Mouse (Mus musculus) left cerebral cortex, adult 9 months (tissue): Measurements from ENCODE around the gene Otud1.

ENCODE experiments used
- DNase-seq, 2 experiments: peaks; one replicate each; pipeline ENCODE4 v3.0.0; 2022; ENCODE audit warnings: low spot score in 2 of 2

The Otud1 gene

DNA sequence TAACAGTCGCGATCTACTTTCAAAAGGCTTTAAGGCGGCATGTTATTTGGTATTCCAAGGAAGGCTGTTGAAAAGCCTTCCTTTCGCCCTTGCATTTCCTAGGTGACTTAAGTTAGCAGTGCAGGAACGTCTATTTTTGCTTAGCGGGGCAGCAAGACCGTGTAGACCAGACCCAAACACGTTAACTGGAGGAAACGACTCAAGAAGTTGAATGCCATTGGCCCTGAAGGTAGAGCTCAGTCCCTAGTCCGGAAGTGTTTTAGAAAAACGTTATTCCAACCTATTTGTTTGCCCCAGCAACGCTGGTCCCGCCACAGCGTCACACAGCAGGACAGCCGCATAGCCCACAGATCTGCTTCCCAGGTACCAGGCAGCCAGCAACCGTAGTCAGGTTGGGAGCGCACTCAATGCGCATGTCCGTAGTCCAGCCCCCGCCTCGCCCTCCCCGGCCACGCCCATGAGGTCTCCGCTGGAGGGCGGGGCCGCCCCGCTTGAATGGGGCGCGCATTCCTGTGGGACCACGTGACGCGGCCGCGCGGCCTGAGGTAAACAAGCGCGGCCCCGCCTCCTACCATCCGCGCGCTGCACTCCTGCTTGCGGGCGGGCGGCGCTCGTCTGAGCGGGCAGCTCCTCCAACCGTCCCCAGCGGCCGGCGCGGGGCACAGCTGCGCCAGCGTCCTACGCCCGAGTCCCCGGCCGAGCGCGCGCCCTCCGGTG lies at the start of gene Otud1:
TSS of gene Otud1 (plus strand) at position 595 of the 717 bp plus-strand sequence.
- peak; percentile 87 to 97 for DNase-seq

DNA sequence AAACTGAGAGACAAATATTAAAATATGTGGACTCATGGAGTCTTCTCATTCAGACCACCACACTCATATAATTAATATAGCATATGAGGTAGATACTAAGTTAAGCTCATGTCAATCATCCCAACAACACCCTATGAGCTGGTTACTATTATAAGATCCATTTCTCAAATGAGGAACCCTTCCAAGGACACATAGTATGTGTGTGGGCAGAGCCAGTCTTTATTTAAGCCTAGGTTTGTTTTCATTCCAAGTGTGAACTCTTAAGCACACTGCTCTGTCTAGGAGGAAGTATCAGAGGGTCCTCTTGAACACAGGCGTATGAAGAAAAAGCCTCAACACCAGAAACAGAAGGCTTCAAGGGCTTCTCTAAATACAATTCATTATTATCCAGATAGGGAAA lies 49.7 kb upstream of the Otud1 start:
- DNase-seq: no peak

DNA sequence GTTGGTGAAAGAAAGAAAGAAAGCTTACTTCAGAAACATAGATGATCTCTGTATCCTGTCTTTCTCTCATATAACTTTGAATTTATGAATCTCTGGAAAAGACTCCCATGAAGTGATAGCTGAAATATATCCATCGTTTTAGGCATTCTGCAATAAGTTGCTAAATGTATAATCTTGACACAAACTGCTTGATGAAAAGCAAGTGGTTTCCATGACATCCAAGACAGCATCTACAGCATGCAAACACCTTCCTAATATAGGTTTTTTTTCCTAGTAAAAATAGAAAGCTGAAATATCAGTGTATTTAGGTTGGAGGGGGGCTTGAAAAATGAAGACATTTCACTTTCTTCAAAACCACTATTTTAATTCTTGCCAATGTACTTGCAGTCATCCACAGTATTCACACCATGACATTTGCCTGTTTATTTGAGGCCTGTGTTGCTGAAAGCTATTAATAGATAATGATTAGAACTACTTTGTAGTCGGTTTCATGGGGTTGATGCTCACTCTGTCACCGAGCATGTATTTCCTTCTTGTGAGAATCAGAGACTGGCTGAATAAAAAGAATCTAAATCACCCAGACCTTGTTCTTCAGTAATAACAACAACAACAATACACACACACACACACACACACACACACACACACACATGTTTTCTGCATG lies 49.0 kb upstream of the Otud1 start:
- DNase-seq: no peak

DNA sequence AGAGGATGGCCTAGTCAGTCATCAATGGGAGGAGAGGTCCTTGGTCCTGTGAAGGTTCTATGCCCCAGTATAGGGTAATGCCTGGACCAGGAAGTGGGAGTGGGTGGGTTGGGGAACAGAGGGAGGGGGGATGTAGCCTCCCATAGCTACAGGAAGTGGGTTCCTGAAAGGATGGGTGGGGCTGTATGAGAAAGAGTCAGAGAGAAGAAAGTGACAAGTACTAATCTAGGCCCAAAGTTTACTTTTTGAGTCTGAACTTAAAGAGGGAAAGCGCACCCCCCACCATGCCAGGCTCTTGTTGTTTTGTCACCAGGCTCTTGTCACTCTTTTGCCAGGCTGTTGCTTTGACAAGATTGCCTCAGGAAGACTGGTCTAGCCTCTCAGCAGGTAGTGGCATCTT lies 35.5 kb upstream of the Otud1 start:
- no peak for DNase-seq

DNA sequence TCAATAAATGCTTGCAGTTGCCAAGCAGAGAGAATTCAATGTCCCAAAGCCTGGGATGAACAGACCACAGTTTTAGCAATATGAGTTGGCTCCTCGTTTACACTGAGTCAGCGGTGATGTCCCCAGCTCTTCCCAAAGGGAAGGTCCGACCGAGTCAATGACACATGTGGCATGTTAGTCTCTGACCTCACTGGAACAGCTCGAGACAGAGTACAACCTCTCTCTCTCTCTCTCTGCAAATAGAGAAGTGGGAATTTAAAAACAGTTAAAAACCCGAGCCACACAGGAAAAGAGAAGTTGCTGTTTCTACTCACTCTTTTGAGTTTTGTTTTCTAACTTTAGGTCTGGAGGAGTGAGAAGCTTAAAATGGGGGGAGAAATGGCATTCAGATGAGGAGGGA lies 30.5 kb upstream of the Otud1 start:
- DNase-seq: peak in 1 of 2 experiments; percentile 10

DNA sequence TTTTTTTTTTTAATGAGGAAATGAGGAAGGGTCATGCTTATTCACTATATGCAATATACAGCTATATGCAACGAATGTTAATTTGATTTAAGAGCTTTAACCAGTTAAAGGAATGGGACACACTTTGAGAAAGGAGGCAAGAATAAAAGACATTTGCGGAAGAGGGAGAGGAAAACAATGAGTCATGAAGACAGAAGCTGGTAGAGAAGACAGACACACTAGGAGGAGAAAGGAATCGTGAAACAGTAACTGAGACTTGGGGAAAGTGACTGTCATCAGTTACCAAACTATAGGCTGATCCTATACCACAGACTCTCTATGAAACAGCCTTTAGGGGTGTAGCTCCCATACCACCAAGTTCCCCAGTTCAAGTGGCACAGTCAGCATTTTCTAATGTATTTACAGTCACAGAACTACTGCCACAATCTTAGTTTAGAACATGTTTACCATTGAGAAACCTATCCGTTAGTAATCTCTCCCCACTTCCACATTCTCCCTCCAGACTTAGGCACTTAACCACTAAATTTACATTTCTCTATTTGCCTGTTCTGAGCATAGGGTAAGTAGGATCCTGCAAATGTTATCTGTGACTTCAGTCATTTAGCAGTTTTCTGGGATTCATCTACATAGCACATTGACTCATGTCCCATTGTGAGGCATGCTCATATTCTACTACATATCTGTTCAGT lies 29.5 kb upstream of the Otud1 start:
- DNase-seq: no peak

DNA sequence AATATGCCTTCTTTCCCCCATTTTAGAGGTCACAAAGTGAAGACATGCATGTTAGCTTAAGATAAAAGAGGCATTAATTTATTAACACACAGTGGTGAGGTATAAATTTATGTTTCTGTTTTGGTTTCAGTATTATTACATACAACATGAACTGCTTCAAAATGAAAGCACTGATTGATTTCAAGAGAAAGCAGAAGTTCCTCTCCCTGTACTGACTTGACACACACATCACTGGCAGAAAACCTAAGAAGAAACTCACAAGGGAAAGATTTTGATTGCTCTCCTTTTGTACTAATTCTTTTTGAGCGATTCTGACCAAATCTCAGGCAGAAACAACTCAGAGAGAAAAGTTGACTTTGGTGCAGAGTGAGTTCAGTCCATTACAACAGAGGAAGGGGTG lies 27.0 kb upstream of the Otud1 start:
- no peak for DNase-seq

DNA sequence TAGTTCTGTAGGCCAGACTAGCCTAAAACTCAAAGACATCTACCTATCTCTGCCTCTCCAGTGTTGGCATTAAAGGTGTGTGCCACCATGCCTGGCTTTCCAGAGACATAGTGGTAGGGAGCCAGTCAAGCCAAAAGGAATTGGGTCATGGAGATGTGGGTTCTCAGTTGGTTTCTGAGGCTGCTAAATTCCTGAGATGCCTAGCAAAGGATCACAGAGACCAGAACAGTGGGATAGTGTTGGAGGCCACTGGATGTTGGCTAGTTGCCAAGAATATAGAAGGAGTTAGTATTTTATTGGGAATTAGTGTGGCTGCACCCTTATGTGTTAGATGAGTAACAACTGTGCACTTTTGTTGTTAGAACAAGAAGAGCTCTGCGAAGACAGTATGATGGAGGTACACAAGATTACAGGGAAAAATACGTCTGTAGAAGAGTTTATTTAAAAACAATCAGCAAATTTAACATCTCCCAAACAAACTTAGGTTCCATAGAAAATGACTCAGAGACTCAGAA lies 24.1 kb upstream of the Otud1 start:
- DNase-seq: no peak

DNA sequence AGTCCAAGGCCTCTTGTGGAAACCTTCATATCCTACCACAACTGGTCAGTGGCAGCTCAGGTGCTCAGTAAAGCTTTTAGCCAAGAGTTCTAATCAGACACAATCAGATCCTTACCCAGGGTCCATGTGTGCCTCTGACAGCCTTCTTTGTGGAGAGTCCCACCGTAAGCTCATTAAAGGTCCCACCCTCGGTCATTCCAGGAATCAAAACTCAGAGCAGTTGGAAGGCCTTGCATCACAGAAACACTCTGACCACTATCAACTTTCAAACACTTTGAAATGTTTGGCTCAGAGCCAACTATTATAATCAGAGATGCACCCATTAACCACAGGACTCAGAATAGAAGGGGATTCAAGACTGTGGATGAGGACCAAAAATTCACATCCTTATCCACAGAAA lies 12.4 kb upstream of the Otud1 start:
- no peak for DNase-seq

DNA sequence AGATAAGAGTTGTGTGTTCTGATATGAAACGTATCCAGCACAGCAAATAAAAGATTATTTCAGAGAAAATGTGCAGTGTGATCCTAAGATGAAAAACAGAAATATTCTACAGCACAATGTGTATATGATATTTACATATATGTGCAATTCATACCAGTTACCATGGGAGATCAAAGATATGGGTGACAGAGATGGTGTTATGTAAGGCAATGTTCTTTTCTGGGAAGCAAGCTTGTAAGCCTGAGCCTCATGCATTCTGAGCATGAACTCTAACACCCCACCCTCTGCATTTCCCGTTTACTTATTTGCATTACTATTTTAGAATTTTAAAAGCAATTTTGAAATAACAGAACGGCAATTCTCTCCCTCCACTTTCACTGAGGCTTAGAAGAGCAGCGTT lies 11.4 kb upstream of the Otud1 start:
- DNase-seq: no peak

DNA sequence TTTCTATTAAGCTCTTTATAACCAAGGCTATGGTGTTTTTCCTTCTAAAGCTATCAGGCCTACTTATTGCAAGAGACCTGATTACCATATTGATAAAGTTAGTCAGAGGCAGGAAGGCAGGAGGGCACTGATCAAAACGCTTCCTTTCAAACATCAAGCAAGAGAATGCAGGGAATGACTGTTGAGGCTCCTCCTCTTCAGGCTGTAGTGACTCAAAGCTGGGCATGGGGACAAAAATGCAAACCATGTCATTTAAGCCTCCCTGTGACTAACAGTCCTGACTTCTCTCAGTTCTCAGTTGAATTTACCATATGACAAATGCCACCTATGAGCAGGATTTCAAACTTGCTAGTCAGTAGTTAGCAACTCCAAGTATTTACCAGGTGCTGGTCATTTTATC lies 10.6 kb upstream of the Otud1 start:
- DNase-seq: peak in 1 of 2 experiments; percentile 49

DNA sequence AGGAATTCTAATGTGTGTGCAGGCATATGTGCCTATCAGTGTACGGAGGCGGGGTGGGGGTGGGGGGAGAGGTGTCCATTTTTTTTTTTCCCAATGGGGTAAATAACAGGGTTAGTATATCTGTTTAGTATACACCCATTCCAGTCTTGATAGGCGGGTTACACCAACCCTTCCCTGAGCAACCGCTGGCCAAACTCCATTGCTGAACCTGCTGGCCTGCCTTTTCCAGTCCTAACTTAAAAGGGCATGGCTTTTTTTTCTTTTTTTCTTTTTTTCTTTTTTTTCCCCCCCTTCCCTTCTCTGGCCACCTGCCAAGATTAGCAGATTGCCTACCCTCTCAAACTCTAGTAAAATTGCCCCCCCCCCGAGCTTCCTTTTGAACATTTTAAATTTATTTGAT lies 1.1 kb upstream of the Otud1 start:
- no peak for DNase-seq

DNA sequence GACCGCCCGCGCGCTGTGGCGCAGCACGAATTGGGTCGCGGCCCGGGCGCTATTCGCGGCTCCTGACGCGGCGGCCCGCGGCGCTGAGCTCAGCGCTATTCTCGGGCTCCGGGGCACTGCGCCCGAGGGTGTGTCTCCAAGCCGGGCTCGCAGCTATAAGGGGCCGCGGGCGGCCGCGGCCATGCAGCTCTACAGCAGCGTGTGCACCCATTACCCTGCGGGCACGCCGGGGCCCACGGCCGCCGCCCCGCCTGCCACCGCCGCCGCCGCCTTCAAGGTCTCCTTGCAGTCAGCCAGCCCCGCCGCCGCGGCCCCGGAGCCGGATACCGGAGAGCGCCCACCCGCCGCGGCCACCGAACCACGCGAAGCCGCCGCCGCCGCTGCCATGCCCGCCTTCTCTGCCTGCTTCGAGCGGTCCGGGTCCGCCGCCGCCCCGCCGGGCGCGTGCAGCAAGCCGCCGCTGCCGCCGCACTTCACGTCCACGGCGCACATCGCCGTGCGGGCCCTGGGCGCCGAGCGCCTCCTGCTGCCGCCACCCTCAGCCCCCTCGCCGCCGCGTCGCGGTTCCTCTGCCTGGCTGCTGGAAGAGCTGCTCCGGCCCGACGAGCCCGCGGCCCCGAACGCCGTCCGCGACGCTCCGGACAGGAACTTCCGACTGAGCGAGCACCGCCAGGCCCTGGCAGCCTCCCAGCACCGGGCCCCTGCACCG lies 483 bp downstream of the Otud1 start:
- DNase-seq: peak in 1 of 2 experiments; percentile 40

DNA sequence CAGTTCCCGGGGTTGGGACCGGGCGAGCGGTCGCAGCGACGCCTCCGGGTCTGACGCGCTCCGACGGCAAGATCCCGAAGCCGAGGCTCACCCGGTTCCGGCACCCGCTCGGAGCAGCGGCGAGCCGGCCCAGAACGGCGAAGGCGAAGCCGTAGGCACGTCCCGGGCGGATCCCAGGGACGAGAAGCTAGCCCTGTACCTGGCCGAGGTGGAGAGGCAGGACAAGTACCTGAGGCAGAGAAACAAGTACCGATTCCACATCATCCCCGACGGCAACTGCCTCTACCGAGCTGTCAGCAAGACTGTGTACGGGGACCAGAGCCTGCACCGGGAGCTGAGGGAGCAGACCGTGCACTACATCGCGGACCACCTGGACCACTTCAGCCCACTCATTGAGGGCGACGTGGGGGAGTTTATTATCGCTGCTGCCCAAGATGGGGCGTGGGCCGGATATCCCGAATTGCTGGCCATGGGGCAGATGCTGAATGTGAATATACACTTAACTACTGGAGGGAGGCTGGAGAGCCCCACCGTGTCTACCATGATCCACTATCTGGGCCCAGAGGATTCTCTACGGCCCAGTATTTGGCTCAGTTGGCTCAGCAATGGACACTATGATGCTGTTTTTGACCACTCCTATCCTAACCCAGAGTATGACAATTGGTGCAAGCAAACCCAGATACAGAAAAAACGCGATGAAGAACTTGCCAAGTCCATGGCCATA lies 1.3 kb downstream of the Otud1 start:
- peak in 1 of 2 experiments; percentile 36 for DNase-seq

DNA sequence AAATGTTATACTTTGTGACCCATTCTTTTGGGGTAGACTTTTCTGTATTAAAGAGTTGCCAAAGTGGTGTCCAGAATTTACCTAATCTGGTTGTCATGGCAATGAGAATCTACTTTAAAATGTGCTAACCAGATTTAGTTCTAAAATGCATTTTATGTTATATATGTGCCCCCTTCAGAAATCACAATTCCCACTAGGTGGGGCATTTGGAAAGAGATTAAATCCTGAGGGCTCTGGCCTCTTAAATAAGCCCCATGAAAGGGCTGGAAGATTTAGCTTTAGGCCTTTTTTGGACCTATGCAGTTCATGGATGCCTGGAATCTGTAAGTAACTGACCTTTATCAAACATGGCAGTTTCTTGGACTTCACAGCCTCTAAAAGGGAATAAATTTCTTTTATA lies 3.3 kb downstream of the Otud1 start:
- no peak for DNase-seq

DNA sequence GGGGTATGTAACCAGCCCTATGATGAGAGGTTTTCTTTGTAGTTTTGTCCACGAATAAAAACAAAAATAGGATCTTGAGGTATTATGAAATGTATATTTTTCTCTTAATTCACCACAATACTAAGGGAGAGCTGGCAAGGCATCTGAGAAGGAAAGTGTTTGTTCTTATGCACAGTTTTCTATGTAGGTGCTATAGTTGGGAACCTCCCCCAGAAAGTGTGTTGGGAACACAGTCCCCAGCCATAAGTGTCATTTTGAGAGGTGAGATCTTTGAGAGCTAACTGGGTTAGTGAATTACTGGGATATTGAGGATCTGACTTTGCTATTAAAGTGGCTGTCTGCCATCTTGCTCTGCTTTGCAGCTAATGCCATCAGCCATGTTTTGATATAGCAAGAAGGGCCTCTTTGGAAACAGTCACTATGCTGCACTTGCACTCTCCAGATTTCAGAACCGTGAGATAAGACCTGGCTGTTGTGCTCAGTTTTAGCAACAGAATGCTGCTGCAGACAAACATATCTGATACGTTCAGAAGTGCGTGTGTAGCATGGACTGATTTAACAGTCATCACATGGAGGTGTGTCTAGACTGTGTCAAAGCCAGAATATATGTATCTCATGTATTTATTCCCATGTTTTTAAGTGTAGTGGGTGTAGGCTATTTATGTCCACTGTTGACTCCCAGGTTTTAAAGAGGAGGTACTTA lies 5.7 kb downstream of the Otud1 start:
- DNase-seq: peak in 1 of 2 experiments; percentile 13

DNA sequence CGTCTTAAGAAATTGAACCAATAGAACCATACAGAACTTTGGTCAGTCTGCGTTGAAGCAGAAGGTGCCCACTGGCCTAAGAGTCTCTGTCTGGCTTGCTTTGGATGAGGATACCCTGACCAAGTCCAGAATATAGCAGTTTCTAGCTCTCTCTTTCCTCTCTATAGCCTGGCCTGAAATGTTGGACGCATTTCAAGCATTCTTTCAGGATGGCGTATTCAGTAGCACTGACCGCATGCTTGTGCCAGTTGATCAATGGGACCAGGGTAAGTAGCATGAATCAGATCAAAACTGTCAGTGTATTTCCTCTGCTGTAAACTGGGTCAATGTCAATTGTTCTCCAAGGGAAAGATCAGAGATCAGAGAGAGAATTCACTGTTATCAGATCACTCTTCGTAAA lies 6.6 kb downstream of the Otud1 start:
- DNase-seq: no peak

DNA sequence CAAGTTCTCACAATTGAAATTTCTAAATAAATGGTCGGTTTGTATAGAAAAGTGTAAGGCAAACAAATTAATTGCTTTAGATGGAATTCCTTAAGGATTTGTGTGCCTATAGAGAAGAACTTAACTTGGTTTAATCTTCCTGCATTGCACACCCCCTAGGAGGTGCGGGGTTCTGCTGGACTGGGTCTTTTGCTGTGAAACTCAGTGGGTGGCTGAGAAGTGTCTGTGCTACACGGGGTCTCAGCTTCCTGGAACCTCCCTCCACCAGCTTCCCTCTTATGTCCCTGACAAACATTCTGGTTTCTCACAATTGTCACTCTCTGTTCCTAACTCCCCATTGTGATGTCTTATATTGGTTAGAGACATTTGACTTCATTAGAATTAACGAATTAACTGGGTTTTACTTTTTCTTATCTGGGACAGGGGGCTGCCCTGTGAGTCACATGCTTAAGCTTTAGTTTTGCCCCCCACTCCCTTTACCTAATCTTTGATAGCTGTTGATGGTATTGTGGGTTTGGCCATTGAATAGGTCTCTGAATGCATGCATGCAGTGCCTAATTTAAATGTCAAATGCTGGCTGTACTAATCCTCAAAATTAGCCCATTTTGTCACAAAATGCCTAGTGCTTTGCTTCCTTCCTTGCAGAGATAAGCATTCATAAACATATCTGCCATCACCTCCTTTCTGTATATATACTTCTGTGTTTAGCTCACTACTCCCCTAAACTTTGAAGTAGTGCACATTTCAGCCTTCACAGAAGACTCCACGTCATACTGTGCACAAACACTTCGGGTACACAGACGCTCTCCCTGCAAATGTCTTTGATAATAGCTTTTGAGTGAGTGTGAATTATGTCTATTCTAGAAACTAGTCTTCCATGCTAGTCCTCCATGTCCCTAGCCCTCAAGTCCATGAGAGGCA lies 7.3 kb downstream of the Otud1 start:
- DNase-seq: no peak

DNA sequence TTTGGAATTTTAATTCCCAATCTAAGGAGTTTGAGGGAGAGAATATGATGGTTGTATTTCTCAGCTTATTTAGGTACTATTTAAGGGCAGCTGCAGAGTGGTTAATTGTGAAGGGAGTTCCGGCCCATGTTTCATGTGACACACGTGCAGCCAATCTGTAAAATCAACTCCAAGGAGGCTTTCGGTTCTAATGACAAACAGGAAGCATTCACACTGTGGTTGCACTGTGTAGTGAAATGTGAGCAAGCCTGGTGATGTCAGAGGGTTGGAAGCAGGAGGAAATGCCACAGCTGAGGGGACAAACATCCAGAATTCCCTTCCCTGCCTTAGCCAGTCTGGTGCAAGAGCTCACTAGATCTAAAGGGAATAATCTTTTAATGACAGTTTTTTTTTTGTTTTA lies 8.3 kb downstream of the Otud1 start:
- no peak for DNase-seq
